Mouse (Mus musculus): ENCODE results near the gene Mbtd1. TPM values are rescaled to one million over a fixed set of nuclear protein-coding genes. Genes with fewer than 3 reads are reported as not detected.
A peak's percentile ranks its signal among the peaks of the same experiment; 100 is the strongest.

Gene Mbtd1
- total and polyA plus RNA-seq, 2 experiments from 2014 or later: 10.7 to 14.1 TPM

GRCm38 (mm10) chr11:93948887-93949567 lies 63.4 kb downstream of the Mbtd1 start:
- Histone ChIP-seq H3K27me3 (ENCODE audit: control insufficient read depth, insufficient read depth, low read length) (no peaks in the 10 kb centered on the region), H3K36me3 (replicated peaks; ENCODE audit: control insufficient read depth, insufficient read depth, low read length) (peaks cover 53% of the 10 kb centered on the region), H3K4me3 (ENCODE audit: low read depth, low read length) (no peak overlapping the region), H3K4me1 (ENCODE audit: control insufficient read depth, insufficient read depth) (peaks cover 10% of the 10 kb centered on the region), H3K9ac (replicated peaks; ENCODE audit: low read depth, low read length) (no peak overlapping the region), H3K9me3 (replicated peaks; ENCODE audit: control insufficient read depth, low read length) (no peaks in the 10 kb centered on the region), H3K4me2 (ENCODE audit: low read depth, low read length) (no peak overlapping the region), H3K27ac (ENCODE audit: low read depth) (no peak overlapping the region)
- ATAC-seq (ENCODE audit: insufficient read depth, low read depth) (no peak; the same call in 1 of the 2 replicates), DNase-seq (ENCODE audit: low spot score) (no peak)
- 86% methylated on average over 9 of the region's 9 CpGs for WGBS
- no peak for TF ChIP-seq CTCF (IDR thresholded peaks at IDR 0.05; ENCODE audit: low read depth)

GRCm38 (mm10) chr11:93950045-93950444 lies 64.4 kb downstream of the Mbtd1 start:
- TF ChIP-seq CTCF (IDR thresholded peaks at IDR 0.05; ENCODE audit: low read depth) (no peak), EP300 (IDR thresholded peaks at IDR 0.05; ENCODE audit: low read depth) (no peak)
- DNase-seq (ENCODE audit: low spot score): no peak

GRCm38 (mm10) chr11:93952376-93952775 lies 66.7 kb downstream of the Mbtd1 start:
- no peak overlapping the region for H3K4me2 ChIP-seq (ENCODE audit: low read depth, low read length)
- H3K9ac ChIP-seq (replicated peaks; ENCODE audit: low read depth, low read length): no peak overlapping the region
- peaks cover 47% of the 10 kb centered on the region for H3K36me3 ChIP-seq (replicated peaks; ENCODE audit: control insufficient read depth, insufficient read depth, low read length)
- DNase-seq (ENCODE audit: low spot score): no peak
- 76% methylated on average over 5 of the region's 5 CpGs for WGBS
- TF ChIP-seq CTCF (IDR thresholded peaks at IDR 0.05; ENCODE audit: low read depth) (no peak), EP300 (IDR thresholded peaks at IDR 0.05; ENCODE audit: low read depth) (no peak)
- no peaks in the 10 kb centered on the region for H3K9me3 ChIP-seq (replicated peaks; ENCODE audit: control insufficient read depth, low read length)
- peaks cover 22% of the 10 kb centered on the region for H3K4me1 ChIP-seq (ENCODE audit: control insufficient read depth, insufficient read depth)
- no peaks in the 10 kb centered on the region for H3K27me3 ChIP-seq (ENCODE audit: control insufficient read depth, insufficient read depth, low read length)
- H3K27ac ChIP-seq (ENCODE audit: low read depth): no peak overlapping the region
- no peak overlapping the region for H3K4me3 ChIP-seq (ENCODE audit: low read depth, low read length)
- ATAC-seq (ENCODE audit: insufficient read depth, low read depth): no peak

More at GRCm38 (mm10) chr11:93950045-93950444, 64.4 kb downstream of the Mbtd1 start:
- H3K4me3 ChIP-seq (ENCODE audit: low read depth, low read length): no peak overlapping the region
- no peak overlapping the region for H3K4me2 ChIP-seq (ENCODE audit: low read depth, low read length)
- H3K36me3 ChIP-seq (replicated peaks; ENCODE audit: control insufficient read depth, insufficient read depth, low read length): peaks cover 55% of the 10 kb centered on the region
- WGBS: 84% methylated on average over 1 of the region's 1 CpGs
- no peaks in the 10 kb centered on the region for H3K27me3 ChIP-seq (ENCODE audit: control insufficient read depth, insufficient read depth, low read length)
- ATAC-seq (ENCODE audit: insufficient read depth, low read depth): no peak
- no peak overlapping the region for H3K27ac ChIP-seq (ENCODE audit: low read depth)
- no peak overlapping the region for H3K9ac ChIP-seq (replicated peaks; ENCODE audit: low read depth, low read length)
- no peaks in the 10 kb centered on the region for H3K9me3 ChIP-seq (replicated peaks; ENCODE audit: control insufficient read depth, low read length)
- H3K4me1 ChIP-seq (ENCODE audit: control insufficient read depth, insufficient read depth): peaks cover 17% of the 10 kb centered on the region

GRCm38 (mm10) chr11:93954738-93955255 lies 69.1 kb downstream of the Mbtd1 start:
- Histone ChIP-seq H3K27me3 (ENCODE audit: control insufficient read depth, insufficient read depth, low read length) (no peaks in the 10 kb centered on the region), H3K36me3 (replicated peaks; ENCODE audit: control insufficient read depth, insufficient read depth, low read length) (peaks cover 45% of the 10 kb centered on the region), H3K27ac (ENCODE audit: low read depth) (peak overlapping the region; percentile 98), H3K9ac (replicated peaks; ENCODE audit: low read depth, low read length) (peak overlapping the region; percentile 64), H3K4me3 (ENCODE audit: low read depth, low read length) (peak overlapping the region; percentile 74), H3K4me2 (ENCODE audit: low read depth, low read length) (peak overlapping the region; percentile 75), H3K4me1 (ENCODE audit: control insufficient read depth, insufficient read depth) (peaks cover 22% of the 10 kb centered on the region), H3K9me3 (replicated peaks; ENCODE audit: control insufficient read depth, low read length) (no peaks in the 10 kb centered on the region)
- WGBS: 31% methylated on average over 13 of the region's 13 CpGs
- DNase-seq (ENCODE audit: low spot score) (peak; percentile 86), ATAC-seq (ENCODE audit: insufficient read depth, low read depth) (peak; percentile 83)
- no peak for TF ChIP-seq EP300 (IDR thresholded peaks at IDR 0.05; ENCODE audit: low read depth)
- no peak for TF ChIP-seq CTCF (IDR thresholded peaks at IDR 0.05; ENCODE audit: low read depth)

GRCm38 (mm10) chr11:93955256-93956150 lies 69.9 kb downstream of the Mbtd1 start:
- Histone ChIP-seq H3K4me2 (ENCODE audit: low read depth, low read length) (peak overlapping the region; percentile 75), H3K36me3 (replicated peaks; ENCODE audit: control insufficient read depth, insufficient read depth, low read length) (peaks cover 44% of the 10 kb centered on the region), H3K4me1 (ENCODE audit: control insufficient read depth, insufficient read depth) (peaks cover 22% of the 10 kb centered on the region), H3K27ac (ENCODE audit: low read depth) (peak overlapping the region; percentile 98), H3K9ac (replicated peaks; ENCODE audit: low read depth, low read length) (peak overlapping the region; percentile 64), H3K9me3 (replicated peaks; ENCODE audit: control insufficient read depth, low read length) (no peaks in the 10 kb centered on the region), H3K4me3 (ENCODE audit: low read depth, low read length) (peak overlapping the region; percentile 74), H3K27me3 (ENCODE audit: control insufficient read depth, insufficient read depth, low read length) (no peaks in the 10 kb centered on the region)
- 0% methylated on average over 67 of the region's 67 CpGs for WGBS
- ATAC-seq (ENCODE audit: insufficient read depth, low read depth) (peak; percentile 94), DNase-seq (ENCODE audit: low spot score) (peak; percentile 93)
- TF ChIP-seq CTCF (IDR thresholded peaks at IDR 0.05; ENCODE audit: low read depth) (no peak), EP300 (IDR thresholded peaks at IDR 0.05; ENCODE audit: low read depth) (peak; percentile 70)

Data from heart, postnatal 0 days (tissue).